Mouse (Mus musculus) left cerebral cortex, adult 18-20 months (tissue): ENCODE data around the gene Tmtc1. TPM values are rescaled to one million over a fixed set of nuclear protein-coding genes. Genes with fewer than 3 reads are reported as not detected.

Experiments
- DNase-seq, 2 experiments: peaks; one replicate each; pipeline ENCODE4 v3.0.0; 2021 to 2022; ENCODE audit warnings: low spot score in 2 of 2, mixed read lengths in 1 of 2
- total RNA-seq, 2 experiments: library from RNA; stranded (reverse); gene quantifications; 2 replicates each; pipeline ENCODE4 v1.2.3; 2021

Gene Tmtc1
- total RNA-seq, 2 experiments from 2014 or later: 52.2 to 54.7 TPM

- DNase-seq: no peak
Measured at GRCm38 (mm10) chr6:148375618-148376209, 68.5 kb downstream of the Tmtc1 start.

- no peak for DNase-seq
Measured at GRCm38 (mm10) chr6:148375015-148375414, 69.2 kb downstream of the Tmtc1 start.

- DNase-seq: no peak
Measured at GRCm38 (mm10) chr6:148373444-148373843, 70.7 kb downstream of the Tmtc1 start.

- no peak for DNase-seq
Measured at GRCm38 (mm10) chr6:148371223-148371622, 73.0 kb downstream of the Tmtc1 start.

- DNase-seq: no peak
Measured at GRCm38 (mm10) chr6:148367094-148367539, 77.1 kb downstream of the Tmtc1 start.

GRCm38 (mm10) chr6:148366629-148367028, 77.6 kb downstream of the Tmtc1 start:
- DNase-seq: no peak

GRCm38 (mm10) chr6:148363162-148363561, 81.0 kb downstream of the Tmtc1 start:
- DNase-seq: no peak

GRCm38 (mm10) chr6:148362475-148362874, 81.7 kb downstream of the Tmtc1 start:
- peak; percentile 64 to 71 for DNase-seq

- DNase-seq: no peak
Measured at GRCm38 (mm10) chr6:148359348-148359905, 84.8 kb downstream of the Tmtc1 start.

- no peak for DNase-seq
Measured at GRCm38 (mm10) chr6:148358580-148359246, 85.5 kb downstream of the Tmtc1 start.

GRCm38 (mm10) chr6:148356141-148356540, 88.0 kb downstream of the Tmtc1 start:
- DNase-seq: no peak

- DNase-seq: peak in 1 of 2 experiments; percentile 18
Measured at GRCm38 (mm10) chr6:148354509-148355474, 89.4 kb downstream of the Tmtc1 start.

GRCm38 (mm10) chr6:148354151-148354508, 90.1 kb downstream of the Tmtc1 start:
- no peak for DNase-seq

GRCm38 (mm10) chr6:148345001-148345400, 99.2 kb downstream of the Tmtc1 start:
- DNase-seq: no peak

GRCm38 (mm10) chr6:148342191-148342590, 102.0 kb downstream of the Tmtc1 start:
- no peak for DNase-seq

- no peak for DNase-seq
Measured at GRCm38 (mm10) chr6:148341765-148342164, 102.4 kb downstream of the Tmtc1 start.

GRCm38 (mm10) chr6:148338326-148338957, 105.7 kb downstream of the Tmtc1 start:
- no peak for DNase-seq

- no peak for DNase-seq
Measured at GRCm38 (mm10) chr6:148336290-148336955, 107.8 kb downstream of the Tmtc1 start.

- DNase-seq: no peak
Measured at GRCm38 (mm10) chr6:148331916-148332315, 112.3 kb downstream of the Tmtc1 start.

GRCm38 (mm10) chr6:148329976-148330375, 114.2 kb downstream of the Tmtc1 start:
- DNase-seq: no peak
